Mouse (Mus musculus): ENCODE results near the gene Cbln3. TPM values are rescaled to one million over a fixed set of nuclear protein-coding genes. Genes with fewer than 3 reads are reported as not detected.

Gene Cbln3
- polyA plus RNA-seq, 1 experiment from 2014 or later = 0.21 TPM

- H3K27ac ChIP-seq = peak overlapping the region; percentile 93; the same call in 1 of the 2 replicates
- peaks cover 44% of the 10 kb centered on the region for H3K36me3 ChIP-seq
- H3K4me2 ChIP-seq = peak overlapping the region; percentile 90
- H3K27me3 ChIP-seq = no peaks in the 10 kb centered on the region
- peak overlapping the region; percentile 56 for H3K4me3 ChIP-seq (replicated peaks)
- H3K4me1 ChIP-seq (replicated peaks) = peaks cover 22% of the 10 kb centered on the region
- 88% methylated on average over 7 of the region's 7 CpGs for WGBS
- H3K9me3 ChIP-seq = no peaks in the 10 kb centered on the region
- H3K9ac ChIP-seq (replicated peaks) = peak overlapping the region; percentile 82; the same call in 1 of the 2 replicates
- no peak for ATAC-seq (ENCODE audit: insufficient number of reproducible peaks, insufficient read depth, low FRiP score, low TSS enrichment, low read depth)
Observed at GRCm38 (mm10) chr14:55898947-55899346, 14.8 kb upstream of the Cbln3 start.

GRCm38 (mm10) chr14:55897671-55898070 is 13.5 kb upstream of the Cbln3 start:
- no peak for ATAC-seq (ENCODE audit: insufficient number of reproducible peaks, insufficient read depth, low FRiP score, low TSS enrichment, low read depth)
- no peaks in the 10 kb centered on the region for H3K27me3 ChIP-seq
- WGBS = 93% methylated on average over 12 of the region's 12 CpGs
- no peaks in the 10 kb centered on the region for H3K9me3 ChIP-seq
- no peak overlapping the region for H3K27ac ChIP-seq
- H3K36me3 ChIP-seq = peaks cover 54% of the 10 kb centered on the region
- H3K4me1 ChIP-seq (replicated peaks) = peaks cover 22% of the 10 kb centered on the region
- no peak overlapping the region for H3K4me2 ChIP-seq
- H3K4me3 ChIP-seq (replicated peaks) = no peak overlapping the region
- H3K9ac ChIP-seq (replicated peaks) = no peak overlapping the region

GRCm38 (mm10) chr14:55886571-55887382 is 2.6 kb upstream of the Cbln3 start:
- H3K4me2 ChIP-seq = peak overlapping the region; percentile 88
- no peaks in the 10 kb centered on the region for H3K9me3 ChIP-seq
- H3K27ac ChIP-seq = no peak overlapping the region
- H3K4me3 ChIP-seq (replicated peaks) = peak overlapping the region; percentile 82
- no peak for ATAC-seq (ENCODE audit: insufficient number of reproducible peaks, insufficient read depth, low FRiP score, low TSS enrichment, low read depth)
- H3K9ac ChIP-seq (replicated peaks) = peak overlapping the region; percentile 37
- WGBS = 86% methylated on average over 24 of the region's 24 CpGs
- peaks cover 29% of the 10 kb centered on the region for H3K4me1 ChIP-seq (replicated peaks)
- no peaks in the 10 kb centered on the region for H3K27me3 ChIP-seq
- H3K36me3 ChIP-seq = peaks cover 58% of the 10 kb centered on the region

- Histone ChIP-seq H3K27me3 (no peaks in the 10 kb centered on the region), H3K4me3 (replicated peaks) (peak overlapping the region; percentile 82), H3K9me3 (no peaks in the 10 kb centered on the region), H3K4me1 (replicated peaks) (peaks cover 29% of the 10 kb centered on the region), H3K36me3 (peaks cover 48% of the 10 kb centered on the region), H3K9ac (replicated peaks) (peak overlapping the region; percentile 89), H3K4me2 (peak overlapping the region; percentile 88), H3K27ac (peak overlapping the region; percentile 95)
- 7% methylated on average over 16 of the region's 16 CpGs for WGBS
- ATAC-seq (ENCODE audit: insufficient number of reproducible peaks, insufficient read depth, low FRiP score, low TSS enrichment, low read depth) = no peak
Observed at GRCm38 (mm10) chr14:55885791-55886271, 1.6 kb upstream of the Cbln3 start.

GRCm38 (mm10) chr14:55885114-55885790 is 1.1 kb upstream of the Cbln3 start:
- Histone ChIP-seq H3K4me3 (replicated peaks) (peak overlapping the region; percentile 82), H3K27me3 (no peaks in the 10 kb centered on the region), H3K4me2 (peak overlapping the region; percentile 88), H3K9me3 (no peaks in the 10 kb centered on the region), H3K36me3 (peaks cover 42% of the 10 kb centered on the region), H3K27ac (peak overlapping the region; percentile 95), H3K4me1 (replicated peaks) (peaks cover 29% of the 10 kb centered on the region), H3K9ac (replicated peaks) (peak overlapping the region; percentile 89)
- under 1% methylated on average over 14 of the region's 30 CpGs for WGBS
- peak; percentile 40 for ATAC-seq (ENCODE audit: insufficient number of reproducible peaks, insufficient read depth, low FRiP score, low TSS enrichment, low read depth)

GRCm38 (mm10) chr14:55884713-55885113 is 521 bp upstream of the Cbln3 start, which contains the start of gene Khnyn:
Khnyn (plus strand) TSS chr14:55884947.
- Histone ChIP-seq H3K9me3 (no peaks in the 10 kb centered on the region), H3K36me3 (peaks cover 37% of the 10 kb centered on the region), H3K27me3 (no peaks in the 10 kb centered on the region), H3K4me1 (replicated peaks) (peaks cover 29% of the 10 kb centered on the region), H3K4me2 (peak within 1 kb of the TSS; percentile 88), H3K4me3 (replicated peaks) (peak within 1 kb of the TSS; percentile 82), H3K9ac (replicated peaks) (peak within 1 kb of the TSS; percentile 89), H3K27ac (peak within 1 kb of the TSS; percentile 95)
- peak; percentile 91 for ATAC-seq (ENCODE audit: insufficient number of reproducible peaks, insufficient read depth, low FRiP score, low TSS enrichment, low read depth)
- 1% methylated on average over 28 of the region's 30 CpGs for WGBS

- Histone ChIP-seq H3K4me3 (replicated peaks) (peak overlapping the region; percentile 82; the same call in 1 of the 2 replicates), H3K9me3 (no peaks in the 10 kb centered on the region), H3K27me3 (no peaks in the 10 kb centered on the region), H3K9ac (replicated peaks) (no peak overlapping the region), H3K4me2 (no peak overlapping the region), H3K4me1 (replicated peaks) (peaks cover 30% of the 10 kb centered on the region), H3K36me3 (peaks cover 27% of the 10 kb centered on the region), H3K27ac (peak overlapping the region; percentile 95)
- WGBS = 92% methylated on average over 12 of the region's 12 CpGs
- ATAC-seq (ENCODE audit: insufficient number of reproducible peaks, insufficient read depth, low FRiP score, low TSS enrichment, low read depth) = no peak
Observed at GRCm38 (mm10) chr14:55883663-55884062, 529 bp downstream of the Cbln3 start.

GRCm38 (mm10) chr14:55883149-55883661 is 987 bp downstream of the Cbln3 start:
- H3K27me3 ChIP-seq = no peaks in the 10 kb centered on the region
- H3K4me1 ChIP-seq (replicated peaks) = peaks cover 35% of the 10 kb centered on the region
- no peak overlapping the region for H3K27ac ChIP-seq
- ATAC-seq (ENCODE audit: insufficient number of reproducible peaks, insufficient read depth, low FRiP score, low TSS enrichment, low read depth) = no peak
- H3K9ac ChIP-seq (replicated peaks) = no peak overlapping the region
- WGBS = 92% methylated on average over 13 of the region's 13 CpGs
- H3K9me3 ChIP-seq = no peaks in the 10 kb centered on the region
- H3K4me2 ChIP-seq = no peak overlapping the region
- H3K4me3 ChIP-seq (replicated peaks) = no peak overlapping the region
- H3K36me3 ChIP-seq = peaks cover 22% of the 10 kb centered on the region

- Histone ChIP-seq H3K9me3 (no peaks in the 10 kb centered on the region), H3K27me3 (no peaks in the 10 kb centered on the region), H3K9ac (replicated peaks) (no peak overlapping the region), H3K4me1 (replicated peaks) (peaks cover 44% of the 10 kb centered on the region), H3K4me3 (replicated peaks) (no peak overlapping the region), H3K36me3 (peaks cover 12% of the 10 kb centered on the region), H3K27ac (no peak overlapping the region), H3K4me2 (no peak overlapping the region)
- 58% methylated on average over 6 of the region's 6 CpGs for WGBS
- no peak for ATAC-seq (ENCODE audit: insufficient number of reproducible peaks, insufficient read depth, low FRiP score, low TSS enrichment, low read depth)
Observed at GRCm38 (mm10) chr14:55882171-55882641, 2.0 kb downstream of the Cbln3 start.

- H3K4me1 ChIP-seq (replicated peaks) = peaks cover 39% of the 10 kb centered on the region
- no peak for ATAC-seq (ENCODE audit: insufficient number of reproducible peaks, insufficient read depth, low FRiP score, low TSS enrichment, low read depth)
- WGBS = 78% methylated on average over 8 of the region's 8 CpGs
Observed at GRCm38 (mm10) chr14:55880982-55881381, 3.2 kb downstream of the Cbln3 start.

GRCm38 (mm10) chr14:55879623-55880022 is 4.6 kb downstream of the Cbln3 start:
- H3K9ac ChIP-seq (replicated peaks) = no peak overlapping the region
- peaks cover 32% of the 10 kb centered on the region for H3K4me1 ChIP-seq (replicated peaks)
- no peak overlapping the region for H3K27ac ChIP-seq
- H3K4me2 ChIP-seq = no peak overlapping the region
- H3K9me3 ChIP-seq = no peaks in the 10 kb centered on the region
- 47% methylated on average over 1 of the region's 1 CpGs for WGBS
- H3K36me3 ChIP-seq = no peaks in the 10 kb centered on the region
- no peaks in the 10 kb centered on the region for H3K27me3 ChIP-seq
- no peak overlapping the region for H3K4me3 ChIP-seq (replicated peaks)
- no peak for ATAC-seq (ENCODE audit: insufficient number of reproducible peaks, insufficient read depth, low FRiP score, low TSS enrichment, low read depth)

More at GRCm38 (mm10) chr14:55880982-55881381, 3.2 kb downstream of the Cbln3 start:
- Histone ChIP-seq H3K27me3 (no peaks in the 10 kb centered on the region), H3K9me3 (no peaks in the 10 kb centered on the region), H3K36me3 (no peaks in the 10 kb centered on the region), H3K27ac (no peak overlapping the region), H3K4me2 (no peak overlapping the region), H3K9ac (replicated peaks) (no peak overlapping the region), H3K4me3 (replicated peaks) (no peak overlapping the region)
